Mouse (Mus musculus) cortical plate, adult 2 months (tissue): ENCODE measurements around the gene Sap30bp.

Source experiments
- CTCF ChIP-seq: fragments of 200-500 bp; IDR thresholded peaks from 2 replicates; pipeline ENCODE4 v1.5.1; 2011; ENCODE audit warnings: mild to moderate bottlenecking, control low read depth, low read length; ENCODE audit not compliant: insufficient read depth; ENCODE audit errors: extremely low read depth
- POLR2A ChIP-seq: fragments of 200-500 bp; IDR thresholded peaks from 2 replicates; pipeline ENCODE4 v1.6.1; 2011; ENCODE audit warnings: mild to moderate bottlenecking, low read length, control low read depth; ENCODE audit not compliant: insufficient read depth; ENCODE audit errors: extremely low read depth

- TF ChIP-seq CTCF (no peak), POLR2A (no peak)
These were observed 27.0 kb upstream of the Sap30bp start for GRCm38 (mm10) chr11:115906116-115906515.
